Mouse (Mus musculus) intestine, postnatal 0 days (tissue): Measurements from ENCODE around the gene Flt3l. TPM values are rescaled to one million over a fixed set of nuclear protein-coding genes. Genes with fewer than 3 reads are reported as not detected.

ENCODE experiments used
- ATAC-seq: fragments of 200-750 bp; cut with Nextera tagmentation; 2 replicates; pipeline ENCODE4 v1.8.0; 2017; ENCODE audit warnings: mild to moderate bottlenecking, moderate TSS enrichment, moderate library complexity
- H3K27ac ChIP-seq: fragments of 300-500 bp; sonication (generic); 2 replicates; pipeline ENCODE4 v1.5.1; 2014; ENCODE audit warnings: mild to moderate bottlenecking, low read depth, low read length, moderate library complexity
- H3K27me3 ChIP-seq: fragments of 300-500 bp; sonication (generic); replicated peaks from 2 replicates; pipeline ENCODE4 v1.6.1; 2014; ENCODE audit warnings: low read length, mixed read lengths; ENCODE audit not compliant: control insufficient read depth, insufficient read depth
- H3K36me3 ChIP-seq: fragments of 300-500 bp; sonication (generic); 2 replicates; pipeline ENCODE4 v1.6.1; 2014; ENCODE audit warnings: mild to moderate bottlenecking, moderate library complexity; ENCODE audit not compliant: control insufficient read depth, insufficient read depth
- H3K4me1 ChIP-seq: fragments of 300-500 bp; sonication (generic); replicated peaks from 2 replicates; pipeline ENCODE4 v1.6.1; 2014; ENCODE audit warnings: antibody characterized with exemption, low read length, mixed read lengths; ENCODE audit not compliant: control insufficient read depth, insufficient read depth
- H3K4me2 ChIP-seq: fragments of 300-500 bp; sonication (generic); replicated peaks from 2 replicates; pipeline ENCODE4 v1.6.1; 2014; ENCODE audit warnings: low read depth, mild to moderate bottlenecking, moderate library complexity
- H3K4me3 ChIP-seq: fragments of 300-500 bp; sonication (generic); 2 replicates; pipeline ENCODE4 v1.5.1; 2014; ENCODE audit warnings: low read depth, low read length
- H3K9ac ChIP-seq: fragments of 300-500 bp; sonication (generic); 2 replicates; pipeline ENCODE4 v1.6.1; 2014; ENCODE audit warnings: mild to moderate bottlenecking, low read depth, low read length
- H3K9me3 ChIP-seq: fragments of 300-500 bp; sonication (generic); 2 replicates; pipeline ENCODE4 v1.6.1; 2016; ENCODE audit warnings: mixed run types; ENCODE audit not compliant: control insufficient read depth
- CTCF ChIP-seq: sonication (generic); IDR thresholded peaks from 2 replicates; pipeline ENCODE4 v1.5.1; 2016; ENCODE audit warnings: low read depth, mild to moderate bottlenecking, control low read depth, antibody characterized with exemption, moderate library complexity
- whole genome bisulfite sequencing: fragments of 180-500 bp; shearing (Covaris S2); extraction: QIAGEN DNeasy Blood & Tissue Kit; methylation state at CpG from one replicate; pipeline ENCODE4 v1.1.7; 2014; 5-methylcytosine and 5-hydroxymethylcytosine counted together
- polyA plus RNA-seq: library from polyadenylated mRNA; unstranded; fragments of >200 nt; fragmentation: Nextera tagmentation; extraction: Ambion mirVana; gene quantifications from 2 replicates; pipeline ENCODE4 v1.2.1, GENCODE M21; 2015

Flt3l gene
- polyA plus RNA-seq, 1 experiment from 2014 or later = 2.7 TPM

- H3K9me3 ChIP-seq = no peaks in the 10 kb centered on the region
- no peak overlapping the region for H3K9ac ChIP-seq
- no peak for TF ChIP-seq CTCF
- no peak for ATAC-seq
- H3K4me1 ChIP-seq = no peaks in the 10 kb centered on the region
- WGBS = 62% methylated on average over 12 of the region's 12 CpGs
- H3K4me2 ChIP-seq = no peak overlapping the region
- H3K4me3 ChIP-seq = no peak overlapping the region
- peaks cover 14% of the 10 kb centered on the region for H3K36me3 ChIP-seq
- H3K27ac ChIP-seq = no peak overlapping the region
- H3K27me3 ChIP-seq = no peaks in the 10 kb centered on the region
Measured at GRCm38 (mm10) chr7:45137171-45138006, 1.2 kb upstream of the Flt3l start.

- TF ChIP-seq CTCF = no peak
- H3K4me2 ChIP-seq = peak overlapping the region; percentile 85
- no peaks in the 10 kb centered on the region for H3K9me3 ChIP-seq
- H3K36me3 ChIP-seq = no peaks in the 10 kb centered on the region
- peak overlapping the region; percentile 64; the same call in 1 of the 2 replicates for H3K4me3 ChIP-seq
- 0 out of 2 replicates have a peak overlapping the region, but pooled peaks have one; percentile 53 for H3K9ac ChIP-seq
- no peak overlapping the region for H3K27ac ChIP-seq
- WGBS = 90% methylated on average over 3 of the region's 3 CpGs
- H3K27me3 ChIP-seq = no peaks in the 10 kb centered on the region
- ATAC-seq = no peak
- H3K4me1 ChIP-seq = no peaks in the 10 kb centered on the region
Measured at GRCm38 (mm10) chr7:45135370-45135769, 862 bp downstream of the Flt3l start.

- 20% methylated on average over 12 of the region's 12 CpGs for WGBS
Measured at GRCm38 (mm10) chr7:45134544-45135026, 1.6 kb downstream of the Flt3l start.

GRCm38 (mm10) chr7:45133446-45134159 lies 2.6 kb downstream of the Flt3l start:
- H3K9ac ChIP-seq = no peak overlapping the region
- peak; percentile 56 for TF ChIP-seq CTCF
- no peak for ATAC-seq
- H3K4me2 ChIP-seq = no peak overlapping the region
- no peak overlapping the region for H3K27ac ChIP-seq
- 86% methylated on average over 8 of the region's 8 CpGs for WGBS
- H3K9me3 ChIP-seq = no peaks in the 10 kb centered on the region
- H3K36me3 ChIP-seq = no peaks in the 10 kb centered on the region
- H3K4me3 ChIP-seq = no peak overlapping the region
- no peaks in the 10 kb centered on the region for H3K27me3 ChIP-seq
- H3K4me1 ChIP-seq = no peaks in the 10 kb centered on the region

More at GRCm38 (mm10) chr7:45134544-45135026, 1.6 kb downstream of the Flt3l start:
- Histone ChIP-seq H3K36me3 (no peaks in the 10 kb centered on the region), H3K27ac (no peak overlapping the region), H3K27me3 (no peaks in the 10 kb centered on the region), H3K4me2 (no peak overlapping the region), H3K9ac (no peak overlapping the region), H3K4me1 (no peaks in the 10 kb centered on the region), H3K4me3 (no peak overlapping the region), H3K9me3 (no peaks in the 10 kb centered on the region)
- no peak for ATAC-seq
- TF ChIP-seq CTCF = no peak

- Histone ChIP-seq H3K36me3 (peaks cover 4% of the 10 kb centered on the region), H3K4me3 (no peak overlapping the region), H3K27ac (no peak overlapping the region), H3K4me2 (no peak overlapping the region), H3K9me3 (no peaks in the 10 kb centered on the region), H3K4me1 (no peaks in the 10 kb centered on the region), H3K9ac (no peak overlapping the region), H3K27me3 (no peaks in the 10 kb centered on the region)
- TF ChIP-seq CTCF = no peak
- WGBS = 78% methylated on average over 11 of the region's 11 CpGs
- ATAC-seq = no peak
Measured at GRCm38 (mm10) chr7:45131850-45132249, 4.4 kb downstream of the Flt3l start.
